Mouse (Mus musculus) embryonic facial prominence, embryonic 15.5 days (tissue): ENCODE results near the gene Krtap31-2. TPM values are rescaled to one million over a fixed set of nuclear protein-coding genes. Genes with fewer than 3 reads are reported as not detected.

Source experiments
- ATAC-seq: fragments of 200-750 bp; cut with Nextera tagmentation; 2 replicates; pipeline ENCODE4 v1.8.0; 2017; ENCODE audit warnings: low read depth, moderate TSS enrichment; ENCODE audit not compliant: insufficient number of reproducible peaks, low FRiP score, low TSS enrichment
- H3K27ac ChIP-seq: fragments of 300-500 bp; sonication (generic); replicated peaks from 2 replicates; pipeline ENCODE4 v1.5.1; 2015; ENCODE audit warnings: mild to moderate bottlenecking, inconsistent platforms
- H3K27me3 ChIP-seq: fragments of 300-500 bp; sonication (generic); 2 replicates; pipeline ENCODE4 v1.6.1; 2015; ENCODE audit warnings: inconsistent platforms
- H3K36me3 ChIP-seq: fragments of 300-500 bp; sonication (generic); 2 replicates; pipeline ENCODE4 v1.6.1; 2015; ENCODE audit warnings: mild to moderate bottlenecking, inconsistent platforms
- H3K4me1 ChIP-seq: fragments of 300-500 bp; sonication (generic); 2 replicates; pipeline ENCODE4 v1.6.1; 2015; ENCODE audit warnings: inconsistent platforms
- H3K4me2 ChIP-seq: fragments of 300-500 bp; sonication (generic); replicated peaks from 2 replicates; pipeline ENCODE4 v1.6.1; 2015; ENCODE audit warnings: mild to moderate bottlenecking, inconsistent platforms
- H3K4me3 ChIP-seq: fragments of 300-500 bp; sonication (generic); replicated peaks from 2 replicates; pipeline ENCODE4 v1.5.1; 2015; ENCODE audit warnings: mild to moderate bottlenecking, inconsistent platforms
- H3K9ac ChIP-seq: fragments of 300-500 bp; sonication (generic); 2 replicates; pipeline ENCODE4 v1.6.1; 2015; ENCODE audit warnings: inconsistent platforms
- H3K9me3 ChIP-seq: fragments of 300-500 bp; sonication (generic); replicated peaks from 2 replicates; pipeline ENCODE4 v1.6.1; 2016; ENCODE audit warnings: inconsistent platforms
- WGBS: fragments of 180-500 bp; shearing (Covaris S2); methylation state at CpG from one replicate; pipeline ENCODE4 v1.1.7; 2015; 5-methylcytosine and 5-hydroxymethylcytosine counted together
- polyA plus RNA-seq: library from polyadenylated mRNA; unstranded; fragments of >200 nt; fragmentation: Nextera tagmentation; extraction: Ambion mirVana; gene quantifications from 2 replicates; pipeline ENCODE4 v1.2.1, GENCODE M21; 2015

Gene Krtap31-2
- polyA plus RNA-seq, result not detected in 2 replicates

- Histone ChIP-seq H3K27me3 (no peaks in the 10 kb centered on the region), H3K4me3 (no peak within 1 kb of the TSS), H3K27ac (no peak within 1 kb of the TSS), H3K9ac (no peak within 1 kb of the TSS), H3K4me1 (no peaks in the 10 kb centered on the region), H3K4me2 (no peak within 1 kb of the TSS), H3K36me3 (no peaks in the 10 kb centered on the region), H3K9me3 (no peaks in the 10 kb centered on the region)
- 88% methylated on average over 1 of the region's 1 CpGs for WGBS
- no peak for ATAC-seq
Observed at GRCm38 (mm10) chr11:99935991-99936390, at the start of gene Krtap31-2. Gene Krtap31-2 (plus strand): TSS chr11:99936291.

GRCm38 (mm10) chr11:99907620-99908019 is 28.5 kb upstream of the Krtap31-2 start, which contains the start of gene Krtap31-1:
Gene Krtap31-1 (plus strand): TSS chr11:99907920.
- H3K27ac ChIP-seq, result no peak within 1 kb of the TSS
- no peaks in the 10 kb centered on the region for H3K9me3 ChIP-seq
- no peaks in the 10 kb centered on the region for H3K27me3 ChIP-seq
- H3K4me2 ChIP-seq, result no peak within 1 kb of the TSS
- no peak within 1 kb of the TSS for H3K9ac ChIP-seq
- no peak within 1 kb of the TSS for H3K4me3 ChIP-seq
- no peak for ATAC-seq
- H3K36me3 ChIP-seq, result no peaks in the 10 kb centered on the region
- no peaks in the 10 kb centered on the region for H3K4me1 ChIP-seq
- WGBS, result 84% methylated on average over 2 of the region's 2 CpGs

GRCm38 (mm10) chr11:99914451-99914850 is 21.6 kb upstream of the Krtap31-2 start, which contains the start of gene Gm11565:
Gene Gm11565 (plus strand): TSS chr11:99914751.
- ATAC-seq, result no peak
- Histone ChIP-seq H3K4me2 (no peak within 1 kb of the TSS), H3K4me1 (no peaks in the 10 kb centered on the region), H3K27me3 (no peaks in the 10 kb centered on the region), H3K9me3 (no peaks in the 10 kb centered on the region), H3K27ac (no peak within 1 kb of the TSS), H3K4me3 (no peak within 1 kb of the TSS), H3K36me3 (no peaks in the 10 kb centered on the region), H3K9ac (no peak within 1 kb of the TSS)
- WGBS, result 91% methylated on average over 3 of the region's 3 CpGs

GRCm38 (mm10) chr11:99937751-99938264 is 1.7 kb downstream of the Krtap31-2 start:
- Histone ChIP-seq H3K27me3 (no peaks in the 10 kb centered on the region), H3K27ac (no peak overlapping the region), H3K9ac (no peak overlapping the region), H3K9me3 (no peaks in the 10 kb centered on the region), H3K36me3 (no peaks in the 10 kb centered on the region), H3K4me2 (no peak overlapping the region), H3K4me3 (no peak overlapping the region), H3K4me1 (no peaks in the 10 kb centered on the region)
- ATAC-seq, result no peak
- 84% methylated on average over 9 of the region's 9 CpGs for WGBS

- H3K9me3 ChIP-seq, result no peaks in the 10 kb centered on the region
- no peaks in the 10 kb centered on the region for H3K4me1 ChIP-seq
- H3K27me3 ChIP-seq, result no peaks in the 10 kb centered on the region
- no peak within 1 kb of the TSS for H3K9ac ChIP-seq
- no peak within 1 kb of the TSS for H3K4me2 ChIP-seq
- H3K4me3 ChIP-seq, result no peak within 1 kb of the TSS
- no peaks in the 10 kb centered on the region for H3K36me3 ChIP-seq
- WGBS, result 75% methylated on average over 2 of the region's 2 CpGs
- H3K27ac ChIP-seq, result no peak within 1 kb of the TSS; the same call in 1 of the 2 replicates
- no peak for ATAC-seq
Observed at GRCm38 (mm10) chr11:99948175-99948574, 12.1 kb downstream of the Krtap31-2 start, which contains the start of gene Krtap9-5. Gene Krtap9-5 (plus strand): TSS chr11:99948475.

- Histone ChIP-seq H3K9ac (no peak overlapping the region), H3K4me3 (no peak overlapping the region), H3K9me3 (no peaks in the 10 kb centered on the region), H3K4me1 (no peaks in the 10 kb centered on the region), H3K36me3 (no peaks in the 10 kb centered on the region), H3K27me3 (no peaks in the 10 kb centered on the region), H3K4me2 (no peak overlapping the region), H3K27ac (no peak overlapping the region)
- no peak for ATAC-seq
- WGBS, result 56% methylated on average over 6 of the region's 6 CpGs
Observed at GRCm38 (mm10) chr11:99964213-99964612, 28.1 kb downstream of the Krtap31-2 start.

GRCm38 (mm10) chr11:99965961-99966360 is 29.9 kb downstream of the Krtap31-2 start:
- H3K9ac ChIP-seq, result no peak overlapping the region
- H3K27ac ChIP-seq, result no peak overlapping the region
- H3K4me1 ChIP-seq, result no peaks in the 10 kb centered on the region
- WGBS, result 34% methylated on average over 2 of the region's 2 CpGs
- H3K36me3 ChIP-seq, result no peaks in the 10 kb centered on the region
- no peak overlapping the region for H3K4me3 ChIP-seq
- H3K4me2 ChIP-seq, result no peak overlapping the region
- no peak for ATAC-seq
- no peaks in the 10 kb centered on the region for H3K27me3 ChIP-seq
- H3K9me3 ChIP-seq, result no peaks in the 10 kb centered on the region

GRCm38 (mm10) chr11:99978953-99979352 is 42.9 kb downstream of the Krtap31-2 start, which contains the start of gene Krtap29-1:
Gene Krtap29-1 (minus strand): TSS chr11:99979053.
- Histone ChIP-seq H3K9ac (no peak within 1 kb of the TSS), H3K9me3 (0 out of 2 replicates have a peak, but pooled peaks cover 5% of the 10 kb centered on the region), H3K4me3 (no peak within 1 kb of the TSS), H3K4me2 (no peak within 1 kb of the TSS), H3K27ac (no peak within 1 kb of the TSS), H3K27me3 (no peaks in the 10 kb centered on the region), H3K36me3 (no peaks in the 10 kb centered on the region), H3K4me1 (no peaks in the 10 kb centered on the region)
- no peak for ATAC-seq
- 62% methylated on average over 5 of the region's 5 CpGs for WGBS

- Histone ChIP-seq H3K27ac (no peak overlapping the region), H3K9me3 (no peaks in the 10 kb centered on the region)
Observed at GRCm38 (mm10) chr11:99982731-99983130, 46.6 kb downstream of the Krtap31-2 start.

GRCm38 (mm10) chr11:99983442-99983841 is 47.4 kb downstream of the Krtap31-2 start:
- Histone ChIP-seq H3K27ac (no peak overlapping the region), H3K36me3 (no peaks in the 10 kb centered on the region), H3K4me3 (no peak overlapping the region), H3K4me2 (no peak overlapping the region), H3K9me3 (no peaks in the 10 kb centered on the region), H3K9ac (no peak overlapping the region), H3K4me1 (no peaks in the 10 kb centered on the region), H3K27me3 (no peaks in the 10 kb centered on the region; the same call in 1 of the 2 replicates)
- WGBS, result 88% methylated on average over 1 of the region's 1 CpGs
- ATAC-seq, result no peak

More at GRCm38 (mm10) chr11:99982731-99983130, 46.6 kb downstream of the Krtap31-2 start:
- H3K4me1 ChIP-seq, result no peaks in the 10 kb centered on the region
- ATAC-seq, result no peak
- WGBS, result 84% methylated on average over 9 of the region's 9 CpGs
- H3K4me3 ChIP-seq, result no peak overlapping the region
- H3K4me2 ChIP-seq, result no peak overlapping the region
- no peaks in the 10 kb centered on the region for H3K36me3 ChIP-seq
- H3K9ac ChIP-seq, result no peak overlapping the region
- H3K27me3 ChIP-seq, result no peaks in the 10 kb centered on the region; the same call in 1 of the 2 replicates

- no peaks in the 10 kb centered on the region for H3K4me1 ChIP-seq
- no peaks in the 10 kb centered on the region; the same call in 1 of the 2 replicates for H3K27me3 ChIP-seq
- H3K9ac ChIP-seq, result no peak overlapping the region
- H3K27ac ChIP-seq, result no peak overlapping the region
- H3K4me2 ChIP-seq, result no peak overlapping the region
- H3K4me3 ChIP-seq, result no peak overlapping the region
- H3K36me3 ChIP-seq, result no peaks in the 10 kb centered on the region
- 75% methylated on average over 20 of the region's 20 CpGs for WGBS
- no peaks in the 10 kb centered on the region for H3K9me3 ChIP-seq
- peak; percentile 15; the same call in 1 of the 2 replicates for ATAC-seq
Observed at GRCm38 (mm10) chr11:99985291-99986092, 49.4 kb downstream of the Krtap31-2 start.
